Mouse (Mus musculus) thymus, adult 2 months (tissue): ENCODE data around the gene Lrwd1. TPM values are rescaled to one million over a fixed set of nuclear protein-coding genes. Genes with fewer than 3 reads are reported as not detected.
A peak's percentile ranks its signal among the peaks of the same experiment; 100 is the strongest.

Experiments used
- DNase-seq: peaks from one replicate; pipeline ENCODE4 v3.0.0; 2021
- H3K27ac ChIP-seq: fragments of 200-500 bp; 2 replicates; pipeline ENCODE4 v1.5.1; 2012; ENCODE audit warnings: low read length, control low read depth; ENCODE audit not compliant: control insufficient read depth, insufficient read depth
- H3K27me3 ChIP-seq: fragments of 200-500 bp; 2 replicates; pipeline ENCODE4 v1.6.1; 2012; ENCODE audit warnings: mild to moderate bottlenecking, low read length, moderate library complexity, mixed read lengths; ENCODE audit not compliant: control insufficient read depth, insufficient read depth
- H3K36me3 ChIP-seq: fragments of 200-500 bp; 2 replicates; pipeline ENCODE4 v1.6.1; 2012; ENCODE audit warnings: mild to moderate bottlenecking, low read length, moderate library complexity; ENCODE audit not compliant: control insufficient read depth, insufficient read depth
- H3K4me1 ChIP-seq: fragments of 200-500 bp; replicated peaks from 2 replicates; pipeline ENCODE4 v1.6.1; 2012; ENCODE audit warnings: low read length; ENCODE audit not compliant: control insufficient read depth, insufficient read depth
- H3K4me3 ChIP-seq: fragments of 200-500 bp; 2 replicates; pipeline ENCODE4 v1.5.1; 2012; ENCODE audit warnings: mild to moderate bottlenecking, low read length, control low read depth, moderate library complexity; ENCODE audit not compliant: control insufficient read depth, insufficient read depth
- CTCF ChIP-seq: fragments of 200-500 bp; IDR thresholded peaks from 2 replicates; pipeline ENCODE4 v1.5.1; 2012; ENCODE audit warnings: mild to moderate bottlenecking, control low read depth, low read length, moderate library complexity, borderline replicate concordance; ENCODE audit not compliant: control insufficient read depth, poor library complexity, insufficient read depth; ENCODE audit errors: extremely low read depth
- POLR2A ChIP-seq: fragments of 200-500 bp; IDR thresholded peaks from 2 replicates; pipeline ENCODE4 v1.6.1; 2012; ENCODE audit warnings: mild to moderate bottlenecking, low read length, control low read depth, moderate library complexity; ENCODE audit not compliant: control insufficient read depth, poor library complexity, insufficient read depth; ENCODE audit errors: extremely low read depth
- WGBS: fragments of 180-500 bp; shearing (Covaris S2); methylation state at CpG from one replicate; pipeline ENCODE4 v1.1.7; 2018; 5-methylcytosine and 5-hydroxymethylcytosine counted together
- polyA plus RNA-seq: library from polyadenylated mRNA; depleted of rRNA; stranded (reverse); fragments of >200 nt; gene quantifications from 2 replicates; pipeline ENCODE4 v1.2.3, GENCODE M21; 2012; rRNA removed

Gene Lrwd1
- polyA plus RNA-seq, 1 experiment = 136 TPM

DNA sequence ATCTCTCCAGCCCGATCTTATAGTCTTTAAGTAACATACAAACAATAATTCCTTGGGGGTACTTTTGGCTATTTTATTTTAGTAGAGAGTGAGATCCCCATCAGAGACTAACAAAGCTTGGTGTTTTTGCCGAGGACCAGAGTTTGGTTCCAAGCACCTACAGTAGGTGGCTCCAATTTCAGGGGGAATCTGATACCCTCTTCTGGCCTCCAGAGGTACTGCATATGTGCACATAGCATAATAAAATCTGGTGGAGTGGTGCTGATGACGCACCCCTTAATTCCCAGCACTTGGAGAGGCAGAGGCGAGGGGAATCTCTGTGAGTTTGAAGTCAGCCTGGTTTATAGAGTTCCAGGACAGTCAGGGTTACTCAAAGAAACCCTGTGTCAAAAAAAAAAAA is 53.5 kb downstream of the Lrwd1 start:
- TF ChIP-seq POLR2A = no peak
- no peak for TF ChIP-seq CTCF
- DNase-seq = no peak
- Histone ChIP-seq H3K27ac (no peak overlapping the region), H3K4me1 (peaks cover 38% of the 10 kb centered on the region), H3K4me3 (no peak overlapping the region), H3K27me3 (no peaks in the 10 kb centered on the region), H3K36me3 (no peaks in the 10 kb centered on the region)
- 97% methylated on average over 4 of the region's 4 CpGs for WGBS

DNA sequence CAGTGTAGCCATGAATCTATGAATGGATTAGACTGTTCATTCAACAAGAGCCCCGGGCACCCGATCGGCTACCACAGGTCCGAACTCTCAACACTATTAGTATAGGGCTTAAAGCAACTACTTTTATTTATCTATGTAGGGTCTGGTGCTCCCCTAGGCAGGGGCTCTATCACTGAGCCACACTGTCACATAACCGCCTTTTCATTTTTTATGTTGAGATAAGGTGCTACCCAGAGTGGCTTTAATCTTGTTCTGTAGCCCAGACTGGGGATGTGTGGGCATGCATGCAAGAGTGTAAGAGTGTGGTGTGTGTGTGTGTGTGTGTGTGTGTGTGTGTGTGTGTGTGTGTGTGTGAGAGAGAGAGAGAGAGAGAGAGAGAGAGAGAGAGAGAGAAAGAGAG is 57.7 kb downstream of the Lrwd1 start:
- H3K36me3 ChIP-seq = no peaks in the 10 kb centered on the region
- TF ChIP-seq CTCF = no peak
- TF ChIP-seq POLR2A = no peak
- H3K4me1 ChIP-seq = peaks cover 8% of the 10 kb centered on the region
- 97% methylated on average over 5 of the region's 5 CpGs for WGBS
- H3K27me3 ChIP-seq = no peaks in the 10 kb centered on the region
- no peak overlapping the region for H3K4me3 ChIP-seq
- H3K27ac ChIP-seq = no peak overlapping the region
- no peak for DNase-seq

DNA sequence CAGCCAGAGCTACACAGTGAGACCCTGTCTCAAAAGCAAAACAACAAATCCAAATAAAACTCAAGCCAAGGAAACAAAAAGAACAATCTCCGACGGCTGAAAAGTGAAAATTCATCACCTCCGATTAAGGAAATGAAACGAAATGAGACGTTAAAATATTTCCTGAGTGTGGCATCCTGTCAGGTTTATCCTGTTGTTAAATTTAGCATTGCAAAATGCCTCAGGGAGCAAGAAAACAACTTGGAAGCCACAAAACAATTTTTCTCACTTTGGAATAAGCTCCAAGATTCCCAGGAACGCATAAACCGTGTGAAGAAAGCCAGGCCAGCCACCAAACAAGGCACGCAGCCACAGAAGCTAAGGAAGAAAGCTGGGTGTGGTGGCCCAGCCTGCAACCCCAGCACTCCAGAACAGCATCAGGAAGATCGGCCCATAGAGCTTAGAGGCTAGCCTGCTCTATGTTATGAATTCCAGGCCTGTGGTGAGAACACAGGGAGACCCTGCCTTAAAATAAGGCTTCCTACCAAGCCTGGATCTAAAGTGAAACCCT is 58.8 kb downstream of the Lrwd1 start:
- peaks cover 8% of the 10 kb centered on the region for H3K4me1 ChIP-seq
- 14% methylated on average over 9 of the region's 9 CpGs for WGBS
- no peaks in the 10 kb centered on the region for H3K27me3 ChIP-seq
- H3K4me3 ChIP-seq = no peak overlapping the region
- H3K27ac ChIP-seq = peak overlapping the region; percentile 31
- TF ChIP-seq POLR2A = no peak
- DNase-seq = no peak
- H3K36me3 ChIP-seq = no peaks in the 10 kb centered on the region

DNA sequence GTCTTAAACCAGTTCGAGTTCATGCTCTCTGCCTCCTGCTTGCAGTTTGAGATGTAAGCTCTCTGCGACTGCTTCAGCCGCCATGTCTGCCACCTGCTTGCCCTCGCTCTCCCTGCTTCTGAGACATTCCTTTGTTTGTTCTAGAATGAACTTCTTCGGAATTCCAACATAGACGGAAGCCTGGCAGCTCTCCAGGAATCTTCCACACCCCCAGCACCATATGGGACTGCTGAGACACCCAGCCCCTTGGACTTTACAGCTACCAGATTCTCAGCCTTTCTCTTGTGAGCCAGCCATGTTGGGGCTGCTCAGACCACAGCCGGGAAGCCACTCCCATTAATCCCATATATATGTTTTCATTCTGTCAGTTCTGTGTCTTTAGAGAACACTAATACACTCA is 59.6 kb downstream of the Lrwd1 start:
- Histone ChIP-seq H3K36me3 (no peaks in the 10 kb centered on the region), H3K27ac (no peak overlapping the region), H3K4me1 (peaks cover 8% of the 10 kb centered on the region), H3K27me3 (no peaks in the 10 kb centered on the region), H3K4me3 (no peak overlapping the region)
- WGBS = 85% methylated on average over 7 of the region's 7 CpGs
- TF ChIP-seq CTCF (no peak), POLR2A (no peak)
- DNase-seq = no peak

DNA sequence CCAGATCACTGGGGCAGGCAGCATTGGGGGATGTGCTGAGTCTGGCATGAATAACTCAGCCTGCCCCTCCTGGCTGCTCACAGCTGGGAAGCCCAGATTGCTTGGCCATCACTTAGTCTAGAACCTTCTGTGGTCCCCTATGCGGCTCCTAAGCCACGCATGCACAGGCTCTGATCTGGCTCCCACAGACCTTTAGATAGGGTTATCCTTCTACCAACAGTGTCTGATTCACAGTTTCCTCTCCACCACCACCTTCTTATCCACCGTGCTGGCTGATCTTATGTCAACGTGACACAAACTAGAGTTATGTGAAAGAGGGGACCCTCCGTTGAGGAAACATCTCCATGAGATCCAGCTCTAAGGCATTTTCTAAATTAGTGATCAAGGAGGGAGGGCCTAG is 60.8 kb downstream of the Lrwd1 start:
- Histone ChIP-seq H3K27ac (no peak overlapping the region), H3K27me3 (no peaks in the 10 kb centered on the region), H3K36me3 (no peaks in the 10 kb centered on the region), H3K4me3 (no peak overlapping the region), H3K4me1 (peaks cover 8% of the 10 kb centered on the region)
- WGBS = 93% methylated on average over 5 of the region's 5 CpGs
- TF ChIP-seq CTCF = no peak
- TF ChIP-seq POLR2A = no peak
- DNase-seq = no peak

DNA sequence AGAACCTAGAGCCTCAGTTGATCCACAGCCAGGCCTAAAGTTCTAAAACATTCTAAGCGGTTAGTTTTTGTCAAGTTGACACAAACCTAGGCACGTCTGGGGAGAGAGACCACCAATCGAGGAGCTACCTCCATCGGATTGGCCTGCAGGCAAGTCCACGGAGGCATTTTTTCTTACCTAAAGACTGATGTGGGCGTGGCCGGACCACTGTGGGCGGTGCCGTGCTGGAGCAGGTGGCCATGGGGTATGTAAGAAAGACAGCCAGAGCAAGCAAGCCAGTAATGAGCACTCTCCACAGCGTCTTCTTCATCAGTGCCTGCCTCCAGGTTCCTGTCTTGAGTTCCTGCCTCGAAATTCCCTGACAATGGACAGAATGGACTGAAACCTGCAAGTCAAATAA is 62.3 kb downstream of the Lrwd1 start:
- peaks cover 8% of the 10 kb centered on the region for H3K4me1 ChIP-seq
- H3K4me3 ChIP-seq = no peak overlapping the region
- H3K27ac ChIP-seq = no peak overlapping the region
- H3K36me3 ChIP-seq = no peaks in the 10 kb centered on the region
- DNase-seq = no peak
- WGBS = 88% methylated on average over 11 of the region's 11 CpGs
- H3K27me3 ChIP-seq = no peaks in the 10 kb centered on the region
- no peak for TF ChIP-seq POLR2A
- no peak for TF ChIP-seq CTCF

DNA sequence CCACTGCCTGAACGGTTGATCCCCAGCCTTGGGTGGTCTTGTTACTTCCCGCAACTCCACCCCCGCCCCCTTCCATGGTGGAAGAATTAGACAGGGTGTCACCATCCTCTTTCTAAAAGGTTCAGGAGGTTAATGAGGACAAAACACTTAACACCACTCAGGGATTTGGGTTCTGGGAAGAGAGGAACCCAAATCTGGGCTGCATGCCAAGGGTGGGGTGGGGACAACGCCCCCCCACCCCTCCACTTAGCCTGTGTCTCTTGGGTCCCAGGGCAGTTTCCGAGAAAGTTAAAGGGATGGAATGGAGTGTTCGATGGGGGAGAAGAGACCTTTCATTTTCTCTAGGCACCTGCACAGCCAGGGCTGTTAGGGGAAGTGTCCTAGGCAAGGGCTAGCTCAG is 62.8 kb downstream of the Lrwd1 start:
- H3K4me1 ChIP-seq = peaks cover 8% of the 10 kb centered on the region
- no peak overlapping the region for H3K27ac ChIP-seq
- no peak for TF ChIP-seq CTCF
- no peak for TF ChIP-seq POLR2A
- H3K27me3 ChIP-seq = no peaks in the 10 kb centered on the region
- no peaks in the 10 kb centered on the region for H3K36me3 ChIP-seq
- WGBS = 67% methylated on average over 6 of the region's 6 CpGs
- no peak overlapping the region for H3K4me3 ChIP-seq
- no peak for DNase-seq

Other genes with a start within 250 kb of the Lrwd1 start
- gene Hspb1, start 248.2 kb downstream of the Lrwd1 start, polyA plus RNA-seq = 73.6 and 96.8 TPM in 2 replicates
- 56.5 and 73.5 TPM in 2 replicates for gene Ywhag, start 201.5 kb downstream of the Lrwd1 start, polyA plus RNA-seq
- 3.9 and 4.7 TPM in 2 replicates for gene Ssc4d, start 161.5 kb downstream of the Lrwd1 start, polyA plus RNA-seq
- 0.52 and 1.1 TPM in 2 replicates for gene Zp3, start 156.0 kb downstream of the Lrwd1 start, polyA plus RNA-seq
- gene Dtx2, start 141.3 kb downstream of the Lrwd1 start, polyA plus RNA-seq = 75.3 and 78.8 TPM in 2 replicates
- gene Upk3b, start 97.6 kb downstream of the Lrwd1 start, polyA plus RNA-seq = 6.1 and 16.1 TPM in 2 replicates
- 0.64 and 1.3 TPM in 2 replicates for gene Upk3bl, start 81.6 kb downstream of the Lrwd1 start, polyA plus RNA-seq
- 30.9 and 37.5 TPM in 2 replicates for gene Rasa4, start 52.2 kb downstream of the Lrwd1 start, polyA plus RNA-seq
- gene Polr2j, start 19.4 kb downstream of the Lrwd1 start, polyA plus RNA-seq = 81.9 and 89.4 TPM in 2 replicates
- 54.2 and 55.2 TPM in 2 replicates for gene Alkbh4, start 72 bp upstream of the Lrwd1 start, polyA plus RNA-seq
- gene Orai2, start 34.6 kb upstream of the Lrwd1 start, polyA plus RNA-seq = 276 and 292 TPM in 2 replicates
- 15.9 and 20.7 TPM in 2 replicates for gene Prkrip1, start 62.9 kb upstream of the Lrwd1 start, polyA plus RNA-seq
- gene Sh2b2, start 110.5 kb upstream of the Lrwd1 start, polyA plus RNA-seq = 16.1 and 20.7 TPM in 2 replicates